Mouse (Mus musculus) neural tube, embryonic 11.5 days (tissue): ENCODE results near the gene Fam57a. TPM values are rescaled to one million over a fixed set of nuclear protein-coding genes. Genes with fewer than 3 reads are reported as not detected.

Experiments
- ATAC-seq: fragments of 200-750 bp; cut with Nextera tagmentation; 2 replicates; pipeline ENCODE4 v1.8.0; 2017; ENCODE audit warnings: moderate number of reproducible peaks, mild to moderate bottlenecking, moderate TSS enrichment, moderate library complexity; ENCODE audit not compliant: insufficient read depth, low FRiP score, low TSS enrichment
- DNase-seq: peaks from one replicate; pipeline ENCODE4 v3.0.0-alpha.2; 2015; ENCODE audit warnings: low spot score
- H3K27ac ChIP-seq: fragments of 300-500 bp; sonication (generic); 2 replicates; pipeline ENCODE4 v1.5.1; 2014; ENCODE audit warnings: low read depth, mild to moderate bottlenecking, low read length
- H3K27me3 ChIP-seq: fragments of 300-500 bp; sonication (generic); 2 replicates; pipeline ENCODE4 v1.6.1; 2014; ENCODE audit warnings: mild to moderate bottlenecking, low read length, mixed read lengths; ENCODE audit not compliant: control insufficient read depth, insufficient read depth
- H3K36me3 ChIP-seq: fragments of 300-500 bp; sonication (generic); 2 replicates; pipeline ENCODE4 v1.6.1; 2014; ENCODE audit warnings: mild to moderate bottlenecking, low read length, moderate library complexity, mixed read lengths; ENCODE audit not compliant: control insufficient read depth, insufficient read depth
- H3K4me1 ChIP-seq: fragments of 300-500 bp; sonication (generic); 2 replicates; pipeline ENCODE4 v1.6.1; 2014; ENCODE audit warnings: low read length, mixed read lengths; ENCODE audit not compliant: control insufficient read depth, insufficient read depth
- H3K4me2 ChIP-seq: fragments of 300-500 bp; sonication (generic); 2 replicates; pipeline ENCODE4 v1.6.1; 2014; ENCODE audit warnings: low read depth, mild to moderate bottlenecking, moderate library complexity
- H3K4me3 ChIP-seq: fragments of 300-500 bp; sonication (generic); 2 replicates; pipeline ENCODE4 v1.5.1; 2014; ENCODE audit warnings: low read depth, low read length
- H3K9ac ChIP-seq: fragments of 300-500 bp; sonication (generic); 2 replicates; pipeline ENCODE4 v1.6.1; 2014; ENCODE audit warnings: mild to moderate bottlenecking, low read length
- H3K9me3 ChIP-seq: fragments of 300-500 bp; sonication (generic); 2 replicates; pipeline ENCODE4 v1.6.1; 2016; ENCODE audit warnings: low read length; ENCODE audit not compliant: control insufficient read depth
- WGBS: fragments of 180-500 bp; shearing (Covaris S2); extraction: QIAGEN DNeasy Blood & Tissue Kit; methylation state at CpG from one replicate; pipeline ENCODE4 v1.1.7; 2014; 5-methylcytosine and 5-hydroxymethylcytosine counted together
- polyA plus RNA-seq: library from polyadenylated mRNA; unstranded; fragments of >200 nt; fragmentation: Nextera tagmentation; extraction: Ambion mirVana; gene quantifications from 2 replicates; pipeline ENCODE4 v1.2.1, GENCODE M21; 2014

Gene Fam57a
- polyA plus RNA-seq, 1 experiment from 2014 or later, result 37.2 TPM

DNA sequence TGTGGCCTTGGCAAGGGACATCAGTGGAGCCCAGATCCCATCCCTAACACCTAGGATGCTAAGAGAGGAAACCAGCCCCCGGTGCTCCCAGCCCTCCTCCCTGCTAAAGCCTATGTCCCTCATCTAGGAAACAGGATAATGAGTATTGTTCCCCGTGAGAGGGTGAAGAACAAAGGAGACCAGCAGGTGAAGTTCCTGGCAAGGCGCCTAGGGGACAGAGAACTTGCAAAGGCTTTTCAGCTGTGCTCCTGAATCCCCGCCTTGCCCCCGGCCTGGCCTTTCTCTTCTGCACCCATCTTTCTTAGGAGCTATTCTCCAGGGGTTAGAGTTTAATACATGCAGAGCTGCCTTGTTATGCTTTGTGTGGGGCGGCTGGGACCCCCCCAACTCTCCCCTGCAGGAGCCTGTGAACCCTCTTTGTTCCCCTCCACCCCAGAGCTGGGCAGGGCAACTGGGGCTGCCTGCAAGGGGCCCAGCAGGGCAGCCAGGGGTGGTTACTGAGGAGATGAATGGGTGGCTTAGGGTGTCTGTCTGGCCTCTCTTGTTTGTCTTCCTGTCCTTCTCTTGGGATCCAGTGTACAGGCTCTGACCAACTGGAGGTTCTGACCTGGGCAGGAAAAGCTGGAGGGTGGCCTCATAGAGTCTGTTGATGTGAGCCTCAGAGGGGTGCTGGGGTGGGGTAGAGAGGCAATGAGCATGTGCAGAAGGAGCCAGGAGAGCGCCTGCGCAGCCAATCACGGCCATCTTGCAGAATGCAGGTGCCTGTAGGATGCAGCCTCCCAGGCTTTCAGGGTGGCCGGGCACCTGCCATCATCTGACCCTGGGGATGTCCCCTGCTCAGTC is 81.0 kb downstream of the Fam57a start:
- Histone ChIP-seq H3K4me1 (peaks cover 44% of the 10 kb centered on the region), H3K9me3 (no peaks in the 10 kb centered on the region), H3K36me3 (no peaks in the 10 kb centered on the region), H3K4me3 (no peak overlapping the region), H3K9ac (no peak overlapping the region), H3K27me3 (no peaks in the 10 kb centered on the region), H3K27ac (peak overlapping the region; percentile 45), H3K4me2 (no peak overlapping the region)
- ATAC-seq, result no peak
- no peak for DNase-seq
- 47% methylated on average over 10 of the region's 10 CpGs for WGBS

DNA sequence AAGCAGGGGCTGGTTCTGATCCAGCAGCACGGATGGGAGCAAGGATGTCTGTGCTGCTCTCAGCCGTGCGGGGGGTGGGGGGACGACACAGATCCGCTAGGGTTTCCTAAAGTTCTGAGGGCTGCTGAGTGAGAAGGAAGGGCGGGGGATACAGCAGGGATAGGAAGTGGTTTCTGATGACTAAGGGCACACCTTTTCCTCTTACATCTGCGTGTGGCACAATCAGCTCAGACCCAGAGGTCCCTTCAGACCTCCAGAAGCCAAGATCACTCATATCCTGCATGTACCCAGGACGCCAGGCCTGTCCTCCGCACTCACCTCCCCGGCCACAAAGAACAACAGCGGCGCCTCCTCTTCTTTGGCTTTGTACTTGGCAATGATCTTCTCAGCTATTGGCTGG is 81.8 kb downstream of the Fam57a start:
- no peak overlapping the region for H3K4me2 ChIP-seq
- DNase-seq, result no peak
- no peak overlapping the region for H3K4me3 ChIP-seq
- H3K4me1 ChIP-seq, result peaks cover 42% of the 10 kb centered on the region
- no peak for ATAC-seq
- H3K27me3 ChIP-seq, result no peaks in the 10 kb centered on the region
- H3K9me3 ChIP-seq, result no peaks in the 10 kb centered on the region
- H3K27ac ChIP-seq, result 0 out of 2 replicates have a peak overlapping the region, but pooled peaks have one; percentile 45
- no peak overlapping the region for H3K9ac ChIP-seq
- WGBS, result 79% methylated on average over 12 of the region's 12 CpGs
- H3K36me3 ChIP-seq, result no peaks in the 10 kb centered on the region

DNA sequence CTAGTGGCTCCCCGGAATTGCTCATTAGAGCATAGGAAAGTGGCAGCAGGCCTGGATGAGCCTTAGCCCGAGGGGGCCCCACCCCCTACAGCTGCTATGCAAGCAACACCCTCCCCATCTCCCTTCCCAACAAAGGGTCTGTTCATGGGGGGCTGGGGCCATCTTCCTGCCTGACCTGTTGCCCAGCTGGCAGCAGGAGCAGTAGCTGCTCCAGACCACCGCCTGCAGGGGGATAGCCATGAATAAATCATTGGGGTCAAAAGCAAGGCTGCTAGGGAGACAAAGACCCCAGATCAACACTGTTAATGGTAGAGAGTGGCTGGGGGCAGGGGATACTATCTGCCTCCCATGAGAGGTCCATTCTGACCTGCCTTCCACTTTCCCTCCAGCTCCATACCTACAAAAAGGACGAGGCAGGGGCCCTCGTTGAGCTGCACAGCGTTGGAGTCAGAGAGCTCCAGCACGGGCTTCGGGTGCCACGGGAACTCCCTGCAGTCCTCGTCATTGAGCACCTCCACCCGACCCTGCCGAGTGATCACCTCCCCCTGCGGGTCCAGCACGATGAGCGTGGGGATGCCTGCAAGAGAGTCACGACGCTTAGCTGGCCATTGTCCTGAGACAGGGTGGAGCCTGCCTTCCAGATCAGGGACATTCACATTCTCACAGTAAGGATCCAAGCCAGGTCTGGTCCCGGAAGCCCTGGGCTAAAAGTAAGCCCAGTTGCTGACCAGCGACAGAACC is 83.3 kb downstream of the Fam57a start:
- DNase-seq (peak; percentile 72), ATAC-seq (peak; percentile 61)
- H3K4me2 ChIP-seq, result peak overlapping the region; percentile 19
- no peaks in the 10 kb centered on the region for H3K9me3 ChIP-seq
- no peak overlapping the region for H3K4me3 ChIP-seq
- 7% methylated on average over 19 of the region's 19 CpGs for WGBS
- no peaks in the 10 kb centered on the region for H3K36me3 ChIP-seq
- no peaks in the 10 kb centered on the region for H3K27me3 ChIP-seq
- peak overlapping the region; percentile 79 for H3K27ac ChIP-seq
- peaks cover 41% of the 10 kb centered on the region for H3K4me1 ChIP-seq
- peak overlapping the region; percentile 55 for H3K9ac ChIP-seq

Other genes starting within 250 kb of the Fam57a start
- gene Rph3al, start 241.2 kb upstream of the Fam57a start, polyA plus RNA-seq, result 1.2 and 2.0 TPM in 2 replicates
- gene 1700016K19Rik, start 179.8 kb upstream of the Fam57a start, polyA plus RNA-seq, result not detected in 2 replicates
- gene Rflnb, start 151.9 kb upstream of the Fam57a start, polyA plus RNA-seq, result 22.9 and 24.3 TPM in 2 replicates
- gene Vps53, start within 50 bp of the Fam57a start, polyA plus RNA-seq, result 50.1 and 50.8 TPM in 2 replicates
- gene Dbil5, start 37.9 kb downstream of the Fam57a start, polyA plus RNA-seq, result 0.46 TPM in 1 of 2 replicates, not detected in the other
- 37.9 and 43.6 TPM in 2 replicates for gene Gemin4, start 38.0 kb downstream of the Fam57a start, polyA plus RNA-seq
- gene Mrm3, start 64.0 kb downstream of the Fam57a start, polyA plus RNA-seq, result 18.6 and 18.8 TPM in 2 replicates
- gene Glod4, start 64.1 kb downstream of the Fam57a start, polyA plus RNA-seq, result 116 and 118 TPM in 2 replicates
- 55.3 and 57.7 TPM in 2 replicates for gene Nxn, start 219.5 kb downstream of the Fam57a start, polyA plus RNA-seq
- 124 and 136 TPM in 2 replicates for gene Timm22, start 227.3 kb downstream of the Fam57a start, polyA plus RNA-seq